Mouse (Mus musculus): ENCODE data around the gene Ttc7.

Gene Ttc7

DNA sequence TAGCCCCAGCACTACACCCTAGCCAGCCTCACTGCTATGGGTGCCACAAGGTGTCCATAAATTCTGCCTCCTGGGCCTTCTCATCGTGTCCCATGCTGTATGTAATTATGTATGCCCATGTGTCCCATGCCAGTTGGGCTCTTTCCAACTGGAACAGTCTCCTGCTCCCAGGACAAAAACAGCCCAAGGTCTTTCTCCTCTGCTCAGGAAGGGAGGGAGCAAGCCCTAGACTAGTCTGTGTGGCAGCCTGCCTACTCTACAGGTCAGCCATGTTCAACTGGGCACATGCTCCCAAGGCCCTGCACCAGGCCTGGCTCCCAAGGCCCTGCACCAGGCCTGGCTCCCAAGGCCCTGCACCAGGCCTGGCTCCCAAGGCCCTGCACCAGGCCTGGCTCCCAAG lies 56.4 kb downstream of the Ttc7 start:
- peak; percentile 51 for DNase-seq

DNA sequence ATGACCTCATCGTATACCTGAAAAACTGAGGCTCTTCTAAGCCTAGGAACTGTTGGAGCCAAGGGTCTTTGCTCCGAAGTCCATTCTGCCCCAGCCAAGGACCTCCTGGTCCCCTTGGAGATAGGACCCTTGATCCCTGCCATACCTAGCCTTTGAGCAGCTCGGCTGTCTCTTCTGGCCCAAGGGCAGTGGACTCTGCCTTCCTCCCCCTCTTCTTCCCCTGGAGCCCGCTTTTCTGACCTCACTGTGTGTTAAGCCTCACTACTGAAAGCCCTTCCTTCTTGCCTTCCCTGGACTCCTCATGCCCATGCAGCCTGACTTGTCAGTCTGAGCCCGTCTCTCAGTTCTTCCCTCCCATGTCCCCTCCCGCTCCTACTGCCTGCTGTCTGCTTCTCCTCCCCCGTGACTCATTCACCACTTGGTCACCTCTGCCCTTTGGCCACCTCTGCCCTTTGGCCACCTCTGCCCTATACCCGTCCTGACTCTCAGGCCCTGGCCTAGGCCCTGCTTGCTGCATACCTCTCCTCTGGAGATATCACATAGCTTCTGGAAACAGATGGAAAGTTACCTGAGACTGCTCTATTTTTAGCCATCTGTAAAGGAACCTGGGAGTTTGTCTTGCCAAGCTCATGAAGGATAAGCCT lies 60.5 kb downstream of the Ttc7 start:
- DNase-seq: peak; percentile 35

DNA sequence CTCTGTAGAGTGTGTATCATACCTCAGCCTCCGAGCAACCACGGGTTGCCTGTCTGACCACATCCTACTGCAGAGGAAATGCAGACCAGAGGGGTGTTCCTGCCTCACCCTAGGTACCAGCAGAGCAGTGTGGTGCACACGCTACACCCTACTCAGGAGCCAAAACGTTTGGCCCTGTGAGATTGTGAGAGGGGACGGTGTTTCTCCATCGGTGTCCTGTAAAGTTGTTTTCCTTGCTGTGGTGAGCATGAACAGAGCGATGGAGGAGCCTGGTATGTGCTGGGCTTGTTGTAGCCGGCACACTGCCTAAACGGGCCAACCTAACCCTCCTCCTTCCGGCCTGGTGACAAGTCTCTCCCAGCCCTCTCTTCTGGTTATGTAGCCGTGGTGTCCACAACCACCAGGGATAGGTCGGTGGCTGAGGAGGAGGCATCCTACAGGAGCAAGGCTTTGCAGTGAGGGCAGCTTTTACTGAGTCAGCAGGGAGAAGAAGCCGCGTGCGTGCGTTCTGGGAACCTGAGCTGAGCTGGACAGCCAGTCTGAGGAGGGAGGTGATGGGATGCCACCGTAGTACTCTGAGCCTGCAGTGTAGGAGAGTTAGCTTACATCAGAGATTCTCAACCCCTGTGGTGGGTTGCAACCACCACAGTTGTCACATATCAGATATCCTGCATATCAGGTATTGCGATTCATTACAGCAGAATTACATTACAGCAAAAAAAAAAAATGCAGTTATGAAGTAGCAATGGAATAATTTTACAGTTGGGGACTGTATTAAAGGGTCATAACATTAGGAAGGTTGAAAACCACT lies 62.0 kb downstream of the Ttc7 start:
- no peak for DNase-seq

DNA sequence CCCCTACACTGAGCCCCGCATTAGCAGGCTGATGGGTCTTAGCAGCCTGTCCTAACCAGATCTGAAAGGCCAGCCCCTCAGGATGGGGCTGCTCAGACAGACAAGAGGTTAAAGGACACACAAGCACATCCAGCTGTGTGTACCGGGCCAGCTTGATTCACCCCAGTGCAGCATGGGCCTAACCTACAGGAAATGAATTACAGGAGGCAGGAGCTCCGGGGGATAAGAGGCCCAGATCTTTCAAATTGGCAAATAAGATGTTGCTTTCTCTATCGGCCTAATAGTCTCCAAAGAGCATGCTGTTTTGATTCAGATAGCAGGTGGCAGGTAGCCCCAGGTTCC lies 62.5 kb downstream of the Ttc7 start:
- no peak for DNase-seq

DNA sequence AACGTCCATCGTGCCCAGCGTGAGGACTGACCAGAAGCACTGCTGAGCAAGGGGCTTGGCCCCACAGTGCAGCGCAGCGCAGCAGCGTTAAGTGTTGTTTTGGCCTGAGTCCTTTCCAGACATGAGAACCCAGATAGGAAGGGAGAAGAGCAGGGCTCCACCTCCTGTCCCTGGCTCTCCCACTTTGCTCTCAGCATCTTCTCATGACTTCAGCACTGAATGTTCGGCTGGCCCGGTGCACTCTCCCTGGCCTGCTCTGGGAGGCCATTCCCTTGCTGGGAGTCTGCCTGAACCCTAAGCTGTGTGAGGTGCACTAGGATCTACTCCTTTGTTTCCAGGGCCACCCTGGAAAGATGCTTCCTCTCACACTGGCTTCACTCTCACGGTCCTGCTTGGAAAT lies 65.7 kb downstream of the Ttc7 start:
- no peak for DNase-seq

DNA sequence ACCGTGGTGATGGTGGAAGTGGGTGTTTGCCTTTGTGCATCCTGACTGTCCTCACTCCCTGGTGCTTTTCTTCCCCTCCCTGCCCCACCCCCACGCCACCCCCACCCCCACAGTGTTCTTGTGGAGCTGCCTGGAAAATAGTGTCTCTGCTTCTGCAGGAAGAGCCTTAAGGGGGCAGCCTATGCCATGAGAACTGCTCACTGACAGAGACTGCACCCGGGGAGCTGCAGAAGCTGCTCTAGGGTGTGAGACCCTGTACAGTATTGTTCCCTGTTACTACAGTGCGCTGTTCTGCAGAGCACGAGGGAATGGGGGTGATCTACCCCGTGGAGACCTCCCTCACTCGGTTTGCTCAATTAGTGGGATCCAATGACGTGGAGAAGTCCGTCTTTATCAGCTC lies 66.4 kb downstream of the Ttc7 start:
- no peak for DNase-seq

DNA sequence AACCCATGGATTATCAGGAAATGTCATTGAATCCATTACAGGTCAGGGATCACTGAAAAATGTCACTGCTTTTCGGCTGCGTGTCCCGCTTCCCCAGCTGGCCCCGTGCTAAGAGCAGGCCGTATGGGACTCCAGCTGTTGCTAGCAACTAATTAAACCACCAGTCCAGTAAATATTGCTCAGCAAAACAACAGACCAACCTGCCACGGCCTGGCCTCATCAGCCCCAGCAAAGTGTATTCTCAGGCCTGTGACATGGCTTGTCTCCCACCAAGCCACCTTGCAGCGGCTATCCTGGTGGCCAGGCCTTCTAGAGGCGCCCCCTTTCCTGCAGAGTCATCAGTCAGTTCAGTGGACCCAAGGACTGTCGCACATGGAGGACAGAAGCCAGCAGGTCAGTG lies 66.9 kb downstream of the Ttc7 start:
- peak; percentile 42 for DNase-seq

DNA sequence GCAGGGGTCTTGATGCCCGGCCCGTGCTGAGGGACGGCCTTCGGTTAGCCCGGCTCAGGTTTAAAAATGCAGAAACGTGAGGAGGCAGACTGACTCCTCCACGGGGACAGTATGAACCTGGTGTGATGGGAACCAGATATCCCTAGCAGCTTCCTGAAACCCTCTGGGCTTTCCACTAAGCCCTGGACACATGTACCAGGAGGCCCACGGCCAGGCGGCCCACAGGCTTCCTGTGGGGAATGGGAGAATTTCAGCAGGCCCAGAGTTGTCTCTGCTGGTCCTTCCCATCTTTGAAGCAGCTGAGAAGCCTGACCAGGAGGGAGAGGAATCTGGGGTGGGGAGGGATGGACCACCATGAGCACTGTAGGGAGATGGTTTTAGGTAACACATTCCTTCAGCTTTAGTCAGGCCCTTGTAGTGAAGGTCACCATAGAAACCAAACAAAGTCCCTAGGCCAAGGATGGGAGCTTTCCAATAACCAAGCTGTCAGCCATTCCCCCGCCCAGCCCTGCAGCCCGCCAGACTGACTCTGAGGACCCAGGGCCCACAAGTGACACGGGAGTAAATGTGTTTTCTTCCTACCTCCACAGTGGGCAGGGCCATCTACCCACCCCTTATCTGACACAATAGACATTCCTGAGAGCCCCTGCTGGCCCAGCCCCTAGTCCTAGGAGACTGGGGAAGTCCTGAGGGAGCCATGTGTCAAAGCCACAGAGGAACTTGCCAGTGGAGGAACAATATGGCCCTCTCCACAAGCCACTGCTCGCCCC lies 68.0 kb downstream of the Ttc7 start:
- peak; percentile 57 for DNase-seq

DNA sequence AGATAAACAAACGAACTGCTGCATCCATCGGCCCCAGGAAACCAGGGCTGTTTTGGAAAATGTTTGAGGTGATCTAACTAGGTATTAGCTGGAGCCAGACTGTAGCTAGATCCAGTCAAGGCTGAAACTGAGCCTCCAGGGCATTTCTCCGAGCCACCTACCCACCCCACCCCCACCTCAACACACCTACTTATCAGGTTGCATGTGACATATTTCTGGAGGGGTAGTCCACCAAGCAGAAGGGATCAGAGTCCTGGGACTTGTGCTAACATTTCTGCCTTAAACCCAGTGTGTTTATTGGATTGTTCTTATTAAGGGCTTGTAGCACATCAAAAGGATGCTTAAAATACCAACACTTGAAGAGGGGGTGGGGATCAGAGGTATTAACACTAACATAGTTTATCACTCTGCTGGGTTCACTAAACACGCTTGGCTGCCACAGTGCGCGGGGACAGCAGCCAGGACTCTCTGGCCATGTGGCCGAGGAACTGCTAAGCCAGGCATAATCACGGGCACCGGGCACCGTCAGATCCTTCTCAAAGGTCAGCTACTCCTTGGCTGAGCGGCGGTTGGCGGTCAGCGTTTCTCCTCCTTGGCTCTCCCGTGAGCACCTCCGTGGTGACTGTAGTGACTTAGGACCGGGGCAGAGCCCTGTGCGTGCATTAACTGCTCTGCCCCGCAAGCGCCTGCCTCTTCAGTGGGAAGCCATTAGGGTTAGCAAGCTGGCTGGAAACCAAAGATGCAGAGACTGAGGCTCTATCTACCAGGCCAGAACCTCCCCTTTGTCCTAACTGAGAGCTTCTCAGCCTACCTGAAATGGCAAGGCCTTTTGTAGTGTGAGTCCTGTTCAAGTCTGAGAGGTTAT lies 68.8 kb downstream of the Ttc7 start:
- DNase-seq: peak; percentile 83

DNA sequence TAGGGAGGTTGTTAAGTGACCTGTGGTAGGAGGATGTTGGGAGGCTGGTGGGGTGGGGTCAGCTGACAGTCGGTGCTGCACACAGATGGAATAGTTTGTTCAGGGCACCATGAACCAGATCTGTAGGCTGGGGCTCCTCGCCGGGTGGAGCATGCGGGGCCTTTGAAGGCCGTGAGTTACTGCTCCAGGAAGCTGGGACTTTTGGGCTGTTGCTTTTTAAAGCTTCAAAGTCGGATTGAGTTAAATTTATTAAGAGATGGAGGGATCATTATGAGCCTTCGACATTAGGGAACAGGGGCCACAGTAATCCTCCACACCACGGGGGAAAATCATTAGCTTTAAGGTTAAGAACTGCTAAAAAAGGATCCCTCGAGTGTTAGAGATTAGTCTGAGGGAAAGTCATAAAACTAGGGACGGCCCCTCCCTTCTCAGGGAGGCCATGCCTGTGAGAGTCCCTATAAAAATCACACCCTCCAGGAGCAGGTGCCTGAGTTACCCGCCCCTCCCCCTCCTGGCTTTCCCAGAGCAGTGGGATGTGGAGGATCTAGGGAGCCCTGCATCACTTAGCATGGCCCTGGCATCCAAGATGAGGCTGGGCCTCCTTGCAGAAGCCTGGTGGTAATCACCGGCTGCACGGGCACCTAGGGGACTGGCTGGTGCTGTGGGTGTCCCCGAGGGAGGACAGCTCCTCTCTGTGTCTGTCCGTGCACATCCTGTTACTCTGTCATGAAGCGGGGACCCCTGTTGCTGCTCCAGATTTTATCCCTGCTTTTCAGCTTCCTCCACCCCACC lies 69.6 kb downstream of the Ttc7 start:
- DNase-seq: peak; percentile 35

DNA sequence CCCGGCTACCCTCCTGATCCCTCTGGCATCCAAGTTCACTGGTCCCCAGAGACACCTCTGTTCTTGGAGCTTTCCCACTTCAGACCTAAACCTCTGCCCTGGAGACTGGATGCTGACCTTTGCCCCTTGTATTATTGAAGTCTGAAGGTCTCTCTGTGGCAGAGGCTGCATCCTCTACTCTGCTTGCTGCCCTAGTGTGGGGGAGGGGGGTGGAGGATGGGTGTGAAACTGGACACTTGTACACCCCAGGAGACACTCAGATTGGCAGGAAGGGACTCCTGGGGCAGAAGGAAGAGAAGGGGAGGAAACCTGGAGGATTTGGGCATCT lies 70.2 kb downstream of the Ttc7 start:
- no peak for DNase-seq

DNA sequence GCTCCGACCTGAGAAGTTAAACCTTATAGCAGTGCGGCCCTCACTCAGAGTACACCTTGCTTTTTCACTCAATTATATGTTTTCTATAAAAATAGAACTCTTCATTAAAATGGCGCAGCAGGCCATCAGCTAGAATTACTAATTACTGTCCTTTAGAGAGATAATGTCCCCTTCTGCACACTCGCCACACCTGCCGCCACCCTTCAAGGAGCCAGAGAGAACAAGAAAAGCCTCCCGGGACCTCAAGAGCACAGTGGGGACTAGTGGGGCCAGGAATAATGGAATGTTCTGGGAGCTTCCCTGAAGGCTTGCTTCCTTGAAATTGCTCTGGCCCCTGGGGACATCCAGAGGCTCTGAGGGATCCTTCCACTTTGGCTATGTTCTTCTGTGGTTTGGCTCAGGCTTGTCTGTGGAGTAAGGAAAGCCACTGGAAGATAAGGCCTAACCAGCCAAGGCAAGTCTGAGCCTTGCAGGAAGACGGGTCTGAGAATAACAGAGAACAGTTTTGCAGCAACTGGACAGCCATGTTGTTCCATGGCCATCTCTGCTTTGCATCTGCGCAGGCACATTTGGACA lies 71.1 kb downstream of the Ttc7 start:
- DNase-seq: no peak

DNA sequence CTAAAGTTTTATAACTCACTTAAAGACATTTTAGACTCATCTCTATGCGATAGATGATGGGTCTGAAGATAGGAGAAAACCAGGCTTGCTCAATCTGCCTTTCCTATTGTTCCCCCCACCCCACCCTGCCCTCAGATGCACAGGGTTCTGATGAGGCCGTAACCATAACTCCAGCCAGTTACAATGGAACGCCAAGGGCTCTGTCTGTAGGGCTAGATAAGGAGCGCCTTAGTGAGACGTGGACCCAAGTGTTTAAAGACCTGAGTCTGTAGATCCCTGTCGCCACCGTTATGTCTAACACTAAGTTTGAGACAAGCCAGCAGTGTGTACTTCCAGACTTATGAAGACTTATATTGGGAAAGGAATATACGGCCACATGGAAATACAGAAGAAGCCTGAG lies 72.8 kb downstream of the Ttc7 start:
- no peak for DNase-seq

DNA sequence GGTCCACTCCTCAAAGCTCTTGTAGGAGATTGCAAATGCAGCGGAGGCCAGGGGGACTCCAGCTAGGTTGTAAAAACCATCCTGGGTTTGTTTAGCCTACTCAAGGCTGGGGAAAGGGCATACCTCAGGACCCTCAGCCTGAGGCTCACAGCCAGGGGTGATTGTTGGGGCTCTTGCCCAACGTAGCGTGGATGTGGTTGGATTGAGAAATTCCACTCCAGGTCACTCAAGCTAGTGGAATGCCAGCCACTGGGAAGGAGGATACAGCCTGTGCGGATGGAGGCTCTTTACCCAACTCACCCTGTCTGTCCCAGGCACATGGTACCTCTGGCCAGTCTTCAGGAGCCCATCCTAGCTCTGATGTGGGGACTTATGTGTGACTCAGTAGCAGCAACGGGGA lies 73.6 kb downstream of the Ttc7 start:
- no peak for DNase-seq

DNA sequence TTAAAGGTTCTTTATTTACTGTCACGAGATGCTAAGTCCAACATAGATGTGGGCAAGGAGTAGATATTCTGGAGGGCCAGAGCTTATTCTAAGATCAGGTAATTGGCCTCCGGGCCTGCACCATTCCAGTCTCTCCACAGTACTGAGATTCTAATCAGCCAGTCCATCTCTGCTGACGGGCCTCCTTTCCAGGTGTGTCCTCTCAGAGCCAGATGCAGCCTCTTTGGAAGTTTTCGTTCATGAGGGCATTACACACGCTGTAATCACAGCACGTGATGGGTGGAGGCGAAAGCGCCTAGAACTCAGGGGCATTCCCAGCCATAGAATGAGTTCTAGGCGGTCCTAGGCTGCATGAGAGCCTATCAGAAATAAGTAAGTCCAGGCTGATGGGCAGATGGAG lies 74.8 kb downstream of the Ttc7 start:
- no peak for DNase-seq

DNA sequence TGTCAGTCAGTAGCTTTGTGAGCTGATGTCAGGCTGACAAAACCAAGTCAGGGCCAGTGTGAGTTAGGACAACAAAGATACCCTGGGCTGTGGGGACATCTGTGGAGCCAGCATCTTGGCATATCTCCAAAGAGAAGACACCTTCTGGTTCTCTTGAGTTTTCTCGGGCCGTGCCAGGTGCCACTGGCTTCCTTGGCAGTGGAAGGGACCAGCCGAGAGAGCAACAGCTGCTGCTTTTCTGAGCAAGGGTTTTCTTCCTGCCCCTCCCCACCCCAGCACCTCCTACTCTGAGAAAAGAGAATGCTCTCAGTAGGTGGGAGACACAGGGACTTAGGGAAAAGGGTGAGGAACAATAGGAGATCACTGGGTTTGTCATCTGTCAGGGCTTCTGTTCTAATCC lies 78.4 kb downstream of the Ttc7 start:
- DNase-seq: no peak

DNA sequence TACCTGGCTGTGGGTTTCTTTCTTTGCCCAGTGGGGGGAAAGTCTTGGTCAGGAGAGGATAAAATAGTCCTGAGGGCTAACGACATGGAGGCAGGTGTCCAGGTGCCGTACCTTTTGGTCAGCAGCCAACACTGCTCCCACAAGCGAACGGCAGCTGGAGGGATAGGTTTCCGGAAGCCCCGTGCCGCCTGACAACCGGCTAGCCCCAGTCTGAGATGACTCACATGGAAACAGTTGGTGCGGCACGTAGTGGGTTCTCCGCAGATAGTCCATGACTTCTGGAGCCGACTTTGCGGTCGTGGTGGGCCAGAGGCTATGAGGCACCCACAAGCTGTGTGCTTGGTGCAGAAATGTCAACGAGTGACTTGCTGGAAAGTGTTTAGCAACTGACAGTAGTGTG lies 81.4 kb downstream of the Ttc7 start:
- no peak for DNase-seq

DNA sequence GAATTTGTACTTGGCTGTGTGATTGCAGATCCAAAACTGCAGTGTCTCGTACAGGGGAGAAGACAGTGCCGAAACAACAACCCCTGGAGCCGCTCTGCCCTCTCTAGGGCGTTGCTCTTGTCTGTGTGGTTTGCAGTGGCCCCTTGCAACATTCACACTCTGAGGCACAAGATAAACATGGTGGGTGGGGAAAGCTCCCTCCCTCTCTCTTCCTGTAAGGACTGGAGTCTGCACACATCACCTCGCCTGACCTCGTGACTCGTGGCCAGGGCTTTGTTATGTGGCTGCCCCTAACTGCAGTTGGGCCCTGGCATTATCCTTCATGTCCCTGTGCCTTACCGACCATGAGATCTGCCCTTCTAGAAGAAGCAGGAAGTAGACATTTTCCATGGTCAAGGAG lies 82.6 kb downstream of the Ttc7 start:
- no peak for DNase-seq

DNA sequence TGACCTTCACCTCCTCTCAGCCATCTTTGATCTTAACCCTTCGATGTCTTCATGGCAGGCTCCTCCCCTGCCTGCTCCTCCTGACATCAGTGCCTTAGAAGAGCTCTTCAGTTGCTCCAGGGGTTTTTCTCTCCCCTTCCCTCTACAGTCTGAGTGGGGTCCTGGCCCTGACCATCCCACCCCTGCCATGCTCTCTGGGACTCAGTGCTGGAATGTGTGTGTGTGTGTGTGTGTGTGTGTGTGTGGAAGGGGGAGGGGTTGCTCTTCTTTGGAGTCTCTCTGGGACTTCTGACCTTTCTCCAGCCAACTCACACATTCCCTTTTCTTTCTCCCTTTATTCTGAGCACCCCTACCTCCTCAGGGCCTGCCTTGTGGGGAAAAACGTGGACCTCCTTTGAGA lies 83.8 kb downstream of the Ttc7 start:
- no peak for DNase-seq

DNA sequence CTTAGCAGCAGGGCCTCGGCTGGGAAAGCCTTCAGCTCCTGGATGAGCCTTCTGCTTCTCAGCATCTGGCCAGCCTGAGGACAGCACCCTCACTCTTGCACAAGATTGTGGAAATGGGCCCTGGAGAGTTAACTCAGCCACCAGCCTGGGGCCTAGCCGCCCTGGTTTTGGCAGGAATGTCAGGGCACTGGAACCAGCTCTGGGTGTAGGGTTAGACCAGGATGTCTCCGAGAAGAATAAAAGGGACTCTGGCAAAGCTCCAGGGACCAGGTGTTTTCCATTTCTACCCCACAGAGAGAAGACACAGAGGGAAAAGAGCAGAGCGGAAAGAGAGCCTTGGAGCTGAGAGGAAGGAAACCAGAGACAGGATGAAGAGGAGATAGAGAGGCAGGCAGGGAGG lies 84.5 kb downstream of the Ttc7 start:
- DNase-seq: no peak

DNA sequence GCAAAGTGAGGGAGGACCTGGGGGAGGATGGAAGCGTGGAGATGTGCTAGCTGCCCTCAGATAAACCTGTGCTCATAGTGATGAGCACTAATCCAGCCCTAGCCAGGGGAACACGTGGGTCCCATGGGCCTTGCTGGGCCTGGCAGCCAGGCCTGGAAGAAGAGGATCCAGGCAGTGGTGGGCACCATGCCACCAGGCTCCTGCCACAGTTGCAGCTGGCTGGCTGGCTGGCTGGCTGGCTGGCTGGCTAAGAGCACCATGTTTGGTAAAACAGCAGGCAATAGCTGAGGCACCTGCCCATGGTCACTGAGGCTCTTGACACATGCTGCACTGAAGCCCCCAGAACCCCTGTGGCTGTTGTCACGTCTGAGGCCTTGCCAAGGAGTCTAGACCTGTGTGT lies 85.0 kb downstream of the Ttc7 start:
- DNase-seq: peak; percentile 56

DNA sequence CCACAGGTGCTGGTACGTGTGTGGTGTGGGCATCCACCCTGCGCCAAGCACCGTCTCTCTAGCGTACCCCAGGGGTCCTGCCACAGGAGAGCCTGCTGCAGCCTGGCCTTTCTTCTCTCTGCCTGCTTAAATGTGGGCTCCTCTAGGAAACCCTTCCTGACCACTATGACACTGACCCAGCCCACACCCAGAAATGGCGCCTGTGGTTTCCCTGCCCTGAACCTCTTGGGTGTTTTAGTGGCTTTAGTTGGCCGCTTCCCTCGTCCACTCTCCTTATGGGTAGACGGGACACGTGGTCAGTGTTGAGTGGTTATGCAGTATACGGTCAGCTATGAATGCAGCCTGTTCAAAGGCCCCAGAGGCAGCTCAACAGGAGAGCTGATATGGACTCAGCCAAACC lies 85.8 kb downstream of the Ttc7 start:
- no peak for DNase-seq

Measured in kidney, adult 18-20 months (tissue).